Mouse (Mus musculus): ENCODE data around the gene Nit1. TPM values are rescaled to one million over a fixed set of nuclear protein-coding genes. Genes with fewer than 3 reads are reported as not detected.

Gene Nit1
- total and polyA plus RNA-seq, 2 experiments from 2014 or later, result 45.9 to 49.0 TPM

DNA sequence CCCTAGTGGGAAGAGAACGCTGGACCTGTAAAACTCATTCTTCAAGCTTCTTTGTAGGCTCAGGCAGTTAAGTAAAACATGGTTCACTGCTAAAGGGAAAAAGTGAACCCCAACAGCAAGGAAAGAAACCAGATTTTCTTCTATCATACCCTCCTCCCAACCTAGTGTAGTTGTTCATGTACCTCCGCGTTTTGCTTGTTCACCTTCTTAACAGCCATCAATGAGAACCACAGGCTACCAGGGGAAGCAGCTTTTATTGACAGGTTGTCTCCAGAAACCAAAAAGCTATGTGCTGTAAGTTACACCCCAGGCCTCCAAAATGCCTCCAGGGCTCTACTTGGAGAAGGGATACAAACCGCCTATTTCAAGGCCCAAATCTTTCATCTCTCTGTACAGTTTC lies 57.1 kb downstream of the Nit1 start:
- H3K36me3 ChIP-seq (ENCODE audit: insufficient read depth, low read length), result peaks cover 32% of the 10 kb centered on the region; the same call in 1 of the 2 replicates
- 68% methylated on average over 4 of the region's 4 CpGs for WGBS
- H3K27me3 ChIP-seq (ENCODE audit: insufficient read depth, low read length), result no peaks in the 10 kb centered on the region
- H3K27ac ChIP-seq, result peak overlapping the region; percentile 95; the same call in 1 of the 2 replicates
- peak overlapping the region; percentile 92; the same call in 1 of the 2 replicates for H3K9ac ChIP-seq (replicated peaks; ENCODE audit: low read length)
- peak overlapping the region; percentile 75 for H3K4me2 ChIP-seq (ENCODE audit: low read depth, low read length)
- no peaks in the 10 kb centered on the region for H3K9me3 ChIP-seq (ENCODE audit: low read length)
- ATAC-seq (no peak), DNase-seq (ENCODE audit: low spot score) (no peak)
- peak overlapping the region; percentile 78; the same call in 1 of the 2 replicates for H3K4me3 ChIP-seq (ENCODE audit: low read length)
- no peak for TF ChIP-seq CTCF (IDR thresholded peaks at IDR 0.05; ENCODE audit: low read depth)
- H3K4me1 ChIP-seq (ENCODE audit: insufficient read depth, low read length), result peaks cover 6% of the 10 kb centered on the region; the same call in 1 of the 2 replicates

Other genes with a start within 250 kb of the Nit1 start
- 2.7 and 6.7 TPM in 2 replicates for gene Cfap126, start 231.7 kb downstream of the Nit1 start, total RNA-seq (2014; rRNA removed)
- 12.2 and 15.3 TPM in 2 replicates for gene Cfap126, start 231.7 kb downstream of the Nit1 start, polyA plus RNA-seq (2015; fragmentation: Nextera tagmentation; extraction: Ambion mirVana)
- 227 and 243 TPM in 2 replicates for gene Sdhc, start 195.0 kb downstream of the Nit1 start, total RNA-seq (2014; rRNA removed)
- 309 and 320 TPM in 2 replicates for gene Sdhc, start 195.0 kb downstream of the Nit1 start, polyA plus RNA-seq (2015; fragmentation: Nextera tagmentation; extraction: Ambion mirVana)
- 4.8 and 5.5 TPM in 2 replicates for gene Mpz, start 194.9 kb downstream of the Nit1 start, total RNA-seq (2014; rRNA removed)
- gene Mpz, start 194.9 kb downstream of the Nit1 start, polyA plus RNA-seq (2015; fragmentation: Nextera tagmentation; extraction: Ambion mirVana), result 5.1 and 5.9 TPM in 2 replicates
- gene Pcp4l1, start 149.4 kb downstream of the Nit1 start, total RNA-seq (2014; rRNA removed), result 19.4 and 23.5 TPM in 2 replicates
- gene Pcp4l1, start 149.4 kb downstream of the Nit1 start, polyA plus RNA-seq (2015; fragmentation: Nextera tagmentation; extraction: Ambion mirVana), result 53.6 and 65.6 TPM in 2 replicates
- not detected in 2 replicates for gene Nr1i3, start 131.7 kb downstream of the Nit1 start, total RNA-seq (2014; rRNA removed)
- gene Nr1i3, start 131.7 kb downstream of the Nit1 start, polyA plus RNA-seq (2015; fragmentation: Nextera tagmentation; extraction: Ambion mirVana), result 0.40 and 0.43 TPM in 2 replicates
- gene Tomm40l, start 123.1 kb downstream of the Nit1 start, total RNA-seq (2014; rRNA removed), result 44.2 and 53.6 TPM in 2 replicates
- 41.1 and 45.5 TPM in 2 replicates for gene Tomm40l, start 123.1 kb downstream of the Nit1 start, polyA plus RNA-seq (2015; fragmentation: Nextera tagmentation; extraction: Ambion mirVana)
- not detected in 2 replicates for gene Apoa2, start 120.6 kb downstream of the Nit1 start, total RNA-seq (2014; rRNA removed)
- 8.1 and 8.8 TPM in 2 replicates for gene Apoa2, start 120.6 kb downstream of the Nit1 start, polyA plus RNA-seq (2015; fragmentation: Nextera tagmentation; extraction: Ambion mirVana)
- gene Fcer1g, start 111.3 kb downstream of the Nit1 start, total RNA-seq (2014; rRNA removed), result 24.2 and 30.6 TPM in 2 replicates
- 31.4 and 34.6 TPM in 2 replicates for gene Fcer1g, start 111.3 kb downstream of the Nit1 start, polyA plus RNA-seq (2015; fragmentation: Nextera tagmentation; extraction: Ambion mirVana)
- 7.4 and 8.9 TPM in 2 replicates for gene Adamts4, start 95.2 kb downstream of the Nit1 start, total RNA-seq (2014; rRNA removed)
- gene Adamts4, start 95.2 kb downstream of the Nit1 start, polyA plus RNA-seq (2015; fragmentation: Nextera tagmentation; extraction: Ambion mirVana), result 4.4 and 5.1 TPM in 2 replicates
- 234 and 269 TPM in 2 replicates for gene Ndufs2, start 94.3 kb downstream of the Nit1 start, total RNA-seq (2014; rRNA removed)
- 279 and 286 TPM in 2 replicates for gene Ndufs2, start 94.3 kb downstream of the Nit1 start, polyA plus RNA-seq (2015; fragmentation: Nextera tagmentation; extraction: Ambion mirVana)
- gene B4galt3, start 75.3 kb downstream of the Nit1 start, total RNA-seq (2014; rRNA removed), result 80.5 and 101 TPM in 2 replicates
- 88.8 and 91.9 TPM in 2 replicates for gene B4galt3, start 75.3 kb downstream of the Nit1 start, polyA plus RNA-seq (2015; fragmentation: Nextera tagmentation; extraction: Ambion mirVana)
- 35.0 and 44.3 TPM in 2 replicates for gene Ppox, start 64.5 kb downstream of the Nit1 start, total RNA-seq (2014; rRNA removed)
- 32.4 and 34.3 TPM in 2 replicates for gene Ppox, start 64.5 kb downstream of the Nit1 start, polyA plus RNA-seq (2015; fragmentation: Nextera tagmentation; extraction: Ambion mirVana)
- gene Usp21, start 57.7 kb downstream of the Nit1 start, total RNA-seq (2014; rRNA removed), result 48.6 and 58.7 TPM in 2 replicates
- gene Usp21, start 57.7 kb downstream of the Nit1 start, polyA plus RNA-seq (2015; fragmentation: Nextera tagmentation; extraction: Ambion mirVana), result 71.7 and 73.3 TPM in 2 replicates
- 88.3 and 90.1 TPM in 2 replicates for gene Ufc1, start 50.6 kb downstream of the Nit1 start, total RNA-seq (2014; rRNA removed)
- gene Ufc1, start 50.6 kb downstream of the Nit1 start, polyA plus RNA-seq (2015; fragmentation: Nextera tagmentation; extraction: Ambion mirVana), result 142 and 146 TPM in 2 replicates
- 28.7 and 30.2 TPM in 2 replicates for gene Dedd, start 16.5 kb downstream of the Nit1 start, total RNA-seq (2014; rRNA removed)
- 38.4 and 39.9 TPM in 2 replicates for gene Dedd, start 16.5 kb downstream of the Nit1 start, polyA plus RNA-seq (2015; fragmentation: Nextera tagmentation; extraction: Ambion mirVana)
- gene Pfdn2, start within 50 bp of the Nit1 start, total RNA-seq (2014; rRNA removed), result 11.9 and 13.1 TPM in 2 replicates
- 136 and 140 TPM in 2 replicates for gene Pfdn2, start within 50 bp of the Nit1 start, polyA plus RNA-seq (2015; fragmentation: Nextera tagmentation; extraction: Ambion mirVana)
- gene Klhdc9, start 15.2 kb upstream of the Nit1 start, total RNA-seq (2014; rRNA removed), result 4.3 and 5.1 TPM in 2 replicates
- gene Klhdc9, start 15.2 kb upstream of the Nit1 start, polyA plus RNA-seq (2015; fragmentation: Nextera tagmentation; extraction: Ambion mirVana), result 5.3 and 7.8 TPM in 2 replicates
- 2.8 and 5.0 TPM in 2 replicates for gene Nectin4, start 24.5 kb upstream of the Nit1 start, total RNA-seq (2014; rRNA removed)
- 3.8 and 4.9 TPM in 2 replicates for gene Nectin4, start 24.5 kb upstream of the Nit1 start, polyA plus RNA-seq (2015; fragmentation: Nextera tagmentation; extraction: Ambion mirVana)
- gene Arhgap30, start 43.3 kb upstream of the Nit1 start, total RNA-seq (2014; rRNA removed), result 0.52 and 1.3 TPM in 2 replicates
- 0.77 and 0.84 TPM in 2 replicates for gene Arhgap30, start 43.3 kb upstream of the Nit1 start, polyA plus RNA-seq (2015; fragmentation: Nextera tagmentation; extraction: Ambion mirVana)
- gene Usf1, start 65.7 kb upstream of the Nit1 start, total RNA-seq (2014; rRNA removed), result 133 and 148 TPM in 2 replicates
- gene Usf1, start 65.7 kb upstream of the Nit1 start, polyA plus RNA-seq (2015; fragmentation: Nextera tagmentation; extraction: Ambion mirVana), result 132 and 141 TPM in 2 replicates
- gene Tstd1, start 73.2 kb upstream of the Nit1 start, total RNA-seq (2014; rRNA removed), result 1.5 TPM in 1 of 2 replicates, not detected in the other
- gene Tstd1, start 73.2 kb upstream of the Nit1 start, polyA plus RNA-seq (2015; fragmentation: Nextera tagmentation; extraction: Ambion mirVana), result 2.3 and 2.7 TPM in 2 replicates
- gene F11r, start 91.9 kb upstream of the Nit1 start, total RNA-seq (2014; rRNA removed), result 5.7 and 8.2 TPM in 2 replicates
- 14.2 and 14.4 TPM in 2 replicates for gene F11r, start 91.9 kb upstream of the Nit1 start, polyA plus RNA-seq (2015; fragmentation: Nextera tagmentation; extraction: Ambion mirVana)
- 10.1 and 10.4 TPM in 2 replicates for gene Alyref2, start 157.8 kb upstream of the Nit1 start, total RNA-seq (2014; rRNA removed)
- gene Alyref2, start 157.8 kb upstream of the Nit1 start, polyA plus RNA-seq (2015; fragmentation: Nextera tagmentation; extraction: Ambion mirVana), result 20.5 and 20.6 TPM in 2 replicates
- not detected in 2 replicates for gene Itln1, start 189.6 kb upstream of the Nit1 start, total RNA-seq (2014; rRNA removed)
- not detected in 2 replicates for gene Itln1, start 189.6 kb upstream of the Nit1 start, polyA plus RNA-seq (2015; fragmentation: Nextera tagmentation; extraction: Ambion mirVana)
- gene Cd244a, start 213.5 kb upstream of the Nit1 start, total RNA-seq (2014; rRNA removed), result 0.05 TPM in 1 of 2 replicates, not detected in the other
- gene Cd244a, start 213.5 kb upstream of the Nit1 start, polyA plus RNA-seq (2015; fragmentation: Nextera tagmentation; extraction: Ambion mirVana), result not detected in 2 replicates